Mouse (Mus musculus): Measurements from ENCODE around the gene Gpr61.

Gene Gpr61

DNA sequence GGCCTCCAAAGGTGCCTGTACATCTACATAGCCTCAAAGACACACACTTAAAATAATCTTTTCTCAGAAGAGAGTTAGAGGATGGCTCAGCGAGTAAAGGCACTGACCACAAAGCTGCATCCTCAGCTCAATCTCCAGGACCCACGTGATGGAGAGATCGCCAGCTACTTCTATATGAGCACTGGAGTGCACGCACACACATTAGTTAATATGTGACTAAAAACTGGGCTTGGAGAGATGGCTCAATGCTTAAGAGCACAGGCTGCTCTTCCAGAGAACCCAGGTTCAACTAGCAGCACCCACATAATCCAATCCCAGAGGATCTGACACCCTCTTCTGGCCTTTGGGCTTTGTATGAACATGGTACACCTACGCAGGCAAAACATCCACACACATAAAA lies 23.5 kb downstream of the Gpr61 start:
- DNase-seq (ENCODE audit: low read depth, low spot score) = no peak

DNA sequence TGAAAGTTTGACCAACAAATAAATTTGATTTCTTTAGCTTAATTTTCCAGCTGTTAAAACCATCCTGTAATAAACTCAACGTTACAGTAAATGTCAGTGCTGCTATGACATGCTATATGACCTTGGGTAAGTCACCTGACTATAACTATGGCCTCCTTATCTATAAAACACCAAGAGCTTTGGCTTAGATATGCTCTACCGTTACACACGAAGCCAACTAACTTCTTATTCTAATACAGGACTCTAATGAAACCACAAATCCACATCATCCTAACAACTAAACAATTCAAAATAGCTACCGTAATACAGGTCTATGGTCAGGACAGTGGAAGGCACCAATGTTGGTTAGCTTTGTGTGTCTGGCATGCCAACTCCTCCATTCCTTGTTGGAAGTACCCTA lies 24.9 kb downstream of the Gpr61 start:
- no peak for DNase-seq (ENCODE audit: low read depth, low spot score)

DNA sequence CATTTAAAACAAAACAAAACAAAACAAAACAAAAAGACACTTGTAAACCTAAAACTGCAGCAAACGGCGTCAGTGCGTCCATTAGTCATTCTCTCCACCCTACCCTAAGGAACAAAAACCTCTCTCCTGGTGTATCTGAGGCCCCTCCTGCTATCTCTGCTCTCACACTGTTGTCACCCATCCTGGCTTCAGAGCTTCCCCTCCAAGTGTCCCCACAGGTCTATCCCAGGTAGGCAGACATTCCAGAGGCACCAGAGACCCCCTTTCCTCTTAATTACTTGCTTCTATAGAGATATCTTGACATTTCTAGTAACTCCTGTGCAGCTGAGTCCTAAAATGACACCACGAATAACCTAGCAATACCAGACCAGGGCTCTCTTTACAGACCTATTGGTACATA lies 25.3 kb downstream of the Gpr61 start:
- no peak for DNase-seq (ENCODE audit: low read depth, low spot score)

GRCm38 (mm10) chr3:108128520-108128919 lies 26.2 kb downstream of the Gpr61 start:
- no peak for DNase-seq (ENCODE audit: low read depth, low spot score)

- DNase-seq (ENCODE audit: low read depth, low spot score) = no peak
Observed at GRCm38 (mm10) chr3:108126327-108126726, 28.4 kb downstream of the Gpr61 start.

DNA sequence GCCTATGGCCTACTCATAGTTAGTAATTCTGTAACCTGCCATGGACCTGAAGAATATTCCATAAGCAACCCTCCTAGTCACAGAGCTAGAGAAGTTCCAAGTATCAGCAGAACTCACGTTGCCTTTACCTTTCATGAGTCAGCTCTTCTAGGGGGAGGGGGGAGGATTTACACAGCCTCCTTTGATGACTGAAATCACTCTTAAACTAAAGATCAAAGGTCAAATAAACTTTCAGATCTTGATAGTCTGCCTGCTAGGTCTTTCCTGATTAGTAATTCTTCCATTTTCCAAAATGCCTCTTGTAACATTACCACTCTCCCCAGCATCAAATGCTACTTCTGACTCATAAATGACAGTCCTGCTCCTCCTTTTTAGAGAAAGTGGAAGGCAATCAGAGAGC lies 30.6 kb downstream of the Gpr61 start:
- DNase-seq (ENCODE audit: low read depth, low spot score) = no peak

DNA sequence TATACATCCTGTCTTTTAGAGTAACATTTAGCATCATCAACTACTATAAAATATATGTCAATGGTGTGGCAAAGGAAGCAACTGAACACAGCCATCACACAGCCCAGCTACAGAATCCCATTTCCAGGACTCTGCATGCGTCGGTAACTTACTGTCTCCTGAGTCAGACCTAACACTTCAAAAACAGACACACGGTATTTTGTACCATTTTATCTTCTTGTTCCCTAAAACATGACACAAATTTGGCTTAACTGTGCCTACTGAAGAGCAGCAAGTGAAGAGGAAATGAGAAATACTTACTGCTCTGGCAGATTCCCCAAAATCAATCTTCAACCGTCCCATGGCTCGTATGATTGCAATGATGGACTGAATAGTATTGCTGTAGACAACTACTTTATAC lies 31.4 kb downstream of the Gpr61 start:
- DNase-seq (ENCODE audit: low read depth, low spot score) = no peak

DNA sequence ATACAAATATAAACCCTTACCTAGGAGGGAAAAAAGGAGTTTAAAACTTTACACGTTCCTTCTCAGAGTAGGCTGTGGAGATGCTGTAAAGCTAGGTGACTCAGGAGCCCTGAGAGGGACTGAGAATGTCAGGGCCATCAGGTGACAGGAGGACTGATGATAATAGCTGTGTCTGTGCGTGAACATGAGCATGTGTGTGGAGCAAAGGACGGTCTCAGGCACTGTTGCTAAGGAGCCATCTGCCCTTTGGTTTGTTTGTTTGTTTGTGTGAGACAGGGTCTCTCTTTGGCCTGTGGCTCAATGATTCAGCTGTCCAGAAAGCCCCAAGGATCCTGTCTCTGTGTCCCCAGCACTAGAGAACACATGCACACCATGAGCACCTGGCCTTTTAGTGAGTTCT lies 33.6 kb downstream of the Gpr61 start:
- DNase-seq (ENCODE audit: low read depth, low spot score) = no peak

DNA sequence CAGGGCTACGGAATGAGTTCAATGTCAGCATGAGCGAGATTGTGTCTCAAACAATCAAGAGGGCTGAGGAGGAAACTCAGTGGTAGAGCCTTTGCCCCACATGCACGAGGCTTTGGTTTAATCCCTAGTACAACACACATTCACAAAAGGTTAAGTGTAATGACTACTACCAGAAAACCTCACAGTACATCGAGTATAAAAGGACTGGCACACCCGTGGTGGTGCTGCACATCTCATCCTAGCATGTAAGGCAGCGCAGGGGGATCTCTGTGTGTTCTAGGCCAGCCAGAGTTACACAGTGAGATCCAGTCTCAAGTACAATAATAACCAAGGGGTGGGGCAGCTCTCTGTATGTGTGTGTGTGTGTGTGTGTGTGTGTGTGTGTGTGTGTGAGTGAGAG lies 37.2 kb downstream of the Gpr61 start:
- no peak for DNase-seq (ENCODE audit: low read depth, low spot score)

- DNase-seq (ENCODE audit: low read depth, low spot score) = no peak
Observed at GRCm38 (mm10) chr3:108113591-108114289, 40.9 kb downstream of the Gpr61 start.

DNA sequence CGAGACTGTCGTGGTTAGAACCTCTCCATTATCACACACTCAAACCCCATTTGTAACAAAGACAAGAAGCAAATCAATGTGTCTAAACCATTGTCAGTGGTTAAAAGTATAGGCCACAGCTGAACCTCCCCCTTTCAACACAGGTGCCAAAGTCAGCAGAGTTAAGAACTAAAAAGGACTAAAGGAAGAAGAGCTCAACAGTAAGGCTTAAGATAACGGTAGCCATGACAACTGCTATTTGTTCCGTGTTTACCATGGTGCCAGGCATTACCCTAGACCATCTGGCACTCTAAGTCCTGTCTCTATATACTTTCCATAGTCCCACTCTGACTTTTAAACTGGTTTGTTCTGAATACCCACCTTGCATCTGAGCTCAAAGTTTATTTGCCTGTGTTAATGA lies 42.0 kb downstream of the Gpr61 start:
- DNase-seq (ENCODE audit: low read depth, low spot score) = no peak

GRCm38 (mm10) chr3:108112246-108112645 lies 42.4 kb downstream of the Gpr61 start:
- DNase-seq (ENCODE audit: low read depth, low spot score) = no peak

- DNase-seq (ENCODE audit: low read depth, low spot score) = no peak
Observed at GRCm38 (mm10) chr3:108111320-108111719, 43.4 kb downstream of the Gpr61 start.

GRCm38 (mm10) chr3:108105281-108105680 lies 49.4 kb downstream of the Gpr61 start:
- no peak for DNase-seq (ENCODE audit: low read depth, low spot score)

DNA sequence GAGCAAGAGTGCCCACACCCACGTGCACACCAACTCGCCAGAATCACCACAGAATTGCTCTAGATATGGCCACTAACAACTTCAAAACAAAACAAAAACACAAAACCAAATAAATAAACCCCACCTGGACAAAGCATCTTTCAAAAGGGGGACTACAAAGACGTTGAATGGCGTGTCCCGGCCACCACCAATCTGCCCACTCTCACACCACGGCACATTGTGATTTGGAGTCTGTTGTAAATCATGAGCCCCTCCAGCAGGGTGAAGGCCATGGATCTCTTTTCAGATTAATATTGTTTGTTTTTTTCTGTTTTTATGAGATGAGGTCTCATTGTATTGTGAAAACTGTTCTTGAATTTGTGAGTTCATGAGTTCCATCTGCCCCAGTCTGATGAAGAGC lies 52.6 kb downstream of the Gpr61 start:
- DNase-seq (ENCODE audit: low read depth, low spot score) = no peak

- DNase-seq (ENCODE audit: low read depth, low spot score) = no peak
Observed at GRCm38 (mm10) chr3:108101594-108101993, 53.1 kb downstream of the Gpr61 start.
